Mouse (Mus musculus): ENCODE measurements around the gene Mfsd4a. TPM values are rescaled to one million over a fixed set of nuclear protein-coding genes. Genes with fewer than 3 reads are reported as not detected.

Mfsd4a gene
- polyA plus RNA-seq, 1 experiment from 2014 or later = 8.5 TPM

Other genes with a start within 250 kb of the Mfsd4a start
- 7.8 and 15.7 TPM in 2 replicates for gene Slc41a1, start 240.6 kb downstream of the Mfsd4a start, polyA plus RNA-seq (2014; fragmentation: Nextera tagmentation; extraction: Ambion mirVana)
- gene Rab29, start 200.8 kb downstream of the Mfsd4a start, polyA plus RNA-seq (2014; fragmentation: Nextera tagmentation; extraction: Ambion mirVana) = 3.3 and 8.4 TPM in 2 replicates
- 39.8 and 40.3 TPM in 2 replicates for gene Nucks1, start 157.5 kb downstream of the Mfsd4a start, polyA plus RNA-seq (2014; fragmentation: Nextera tagmentation; extraction: Ambion mirVana)
- 0.66 and 3.4 TPM in 2 replicates for gene Slc45a3, start 105.1 kb downstream of the Mfsd4a start, polyA plus RNA-seq (2014; fragmentation: Nextera tagmentation; extraction: Ambion mirVana)
- gene Elk4, start 60.5 kb downstream of the Mfsd4a start, polyA plus RNA-seq (2014; fragmentation: Nextera tagmentation; extraction: Ambion mirVana) = 13.8 and 16.2 TPM in 2 replicates
- gene Cdk18, start 71.6 kb upstream of the Mfsd4a start, polyA plus RNA-seq (2014; fragmentation: Nextera tagmentation; extraction: Ambion mirVana) = 0.36 and 0.42 TPM in 2 replicates
- 21.0 and 25.3 TPM in 2 replicates for gene Lemd1, start 123.4 kb upstream of the Mfsd4a start, polyA plus RNA-seq (2014; fragmentation: Nextera tagmentation; extraction: Ambion mirVana)
- 3.6 and 3.8 TPM in 2 replicates for gene AC124108.1, start 123.4 kb upstream of the Mfsd4a start, polyA plus RNA-seq (2014; fragmentation: Nextera tagmentation; extraction: Ambion mirVana)
- 0.74 and 0.76 TPM in 2 replicates for gene Gm10188, start 161.7 kb upstream of the Mfsd4a start, polyA plus RNA-seq (2014; fragmentation: Nextera tagmentation; extraction: Ambion mirVana)
- 6.6 and 8.4 TPM in 2 replicates for gene Klhdc8a, start 230.6 kb upstream of the Mfsd4a start, polyA plus RNA-seq (2014; fragmentation: Nextera tagmentation; extraction: Ambion mirVana)
- gene Nuak2, start 248.1 kb upstream of the Mfsd4a start, polyA plus RNA-seq (2014; fragmentation: Nextera tagmentation; extraction: Ambion mirVana) = 7.8 and 8.4 TPM in 2 replicates

Measured in neural tube, embryonic 14.5 days (tissue).